Mouse (Mus musculus) heart, adult 2 months (tissue): ENCODE measurements around the gene Nr6a1. TPM values are rescaled to one million over a fixed set of nuclear protein-coding genes. Genes with fewer than 3 reads are reported as not detected.

Experiments
- DNase-seq, 2 experiments: peaks; one replicate each; pipeline ENCODE4 v3.0.0; 2021
- H3K27ac ChIP-seq: fragments of 200-600 bp; 2 replicates; pipeline ENCODE4 v1.8.1; 2022
- H3K27me3 ChIP-seq: fragments of 200-500 bp; 2 replicates; pipeline ENCODE4 v1.6.1; 2012; ENCODE audit warnings: mild to moderate bottlenecking, low read length, inconsistent platforms, mixed read lengths; ENCODE audit not compliant: control insufficient read depth, insufficient read depth
- H3K36me3 ChIP-seq: fragments of 200-500 bp; 2 replicates; pipeline ENCODE4 v1.6.1; 2012; ENCODE audit warnings: low read length, inconsistent platforms; ENCODE audit not compliant: control insufficient read depth, insufficient read depth
- H3K4me1 ChIP-seq: fragments of 200-500 bp; 2 replicates; pipeline ENCODE4 v1.6.1; 2011; ENCODE audit warnings: low read length; ENCODE audit not compliant: control insufficient read depth, insufficient read depth
- H3K4me3 ChIP-seq: fragments of 200-600 bp; 2 replicates; pipeline ENCODE4 v1.8.1; 2022
- H3K79me2 ChIP-seq: fragments of 200-500 bp; replicated peaks from 2 replicates; pipeline ENCODE4 v1.6.1; 2012; ENCODE audit warnings: mild to moderate bottlenecking, inconsistent platforms, low read length, moderate library complexity, mixed read lengths; ENCODE audit not compliant: control insufficient read depth, insufficient read depth
- H3K9ac ChIP-seq: fragments of 200-500 bp; 2 replicates; pipeline ENCODE4 v1.6.1; 2012; ENCODE audit warnings: low read depth, mild to moderate bottlenecking, control low read depth, inconsistent platforms, low read length, mixed read lengths
- CTCF ChIP-seq: fragments of 200-600 bp; IDR thresholded peaks from 2 replicates; pipeline ENCODE4 v1.8.1; 2022; ENCODE audit warnings: antibody characterized with exemption, mild to moderate bottlenecking, moderate library complexity
- EP300 ChIP-seq: fragments of 200-500 bp; IDR thresholded peaks from 2 replicates; pipeline ENCODE4 v1.6.1; 2011; ENCODE audit warnings: low read depth, low read length, control low read depth; ENCODE audit not compliant: insufficient read depth
- POLR2A ChIP-seq: fragments of 200-500 bp; IDR thresholded peaks from 2 replicates; pipeline ENCODE4 v1.6.1; 2011; ENCODE audit warnings: mild to moderate bottlenecking, low read depth, low read length, control low read depth; ENCODE audit not compliant: insufficient read depth
- WGBS: fragments of 180-500 bp; shearing (Covaris S2); methylation state at CpG from one replicate; pipeline ENCODE4 v1.1.7; 2018; 5-methylcytosine and 5-hydroxymethylcytosine counted together
- intact Hi-C: fragments of 180-260 bp; cut with DNase I; formaldehyde crosslinking; loops from one replicate; pipeline ENCODE4 v1.15.1; 2025
- microRNA-seq, 2 experiments: library from miRNA; unstranded; fragments of <30 nt; microRNA quantifications; one replicate each; pipeline ENCODE4 v1.2.0; 2021
- polyA plus RNA-seq: library from polyadenylated mRNA; depleted of rRNA; stranded (reverse); fragments of >200 nt; gene quantifications from 2 replicates; pipeline ENCODE4 v1.2.3, GENCODE M21; 2012; rRNA removed
- total RNA-seq, 2 experiments: library from RNA; stranded (reverse); gene quantifications; 2 replicates each; pipeline ENCODE4 v1.2.3; 2021

Gene Nr6a1
- total and polyA plus RNA-seq, 3 experiments: 1.2 to 1.4 (median 1.3) TPM

DNA sequence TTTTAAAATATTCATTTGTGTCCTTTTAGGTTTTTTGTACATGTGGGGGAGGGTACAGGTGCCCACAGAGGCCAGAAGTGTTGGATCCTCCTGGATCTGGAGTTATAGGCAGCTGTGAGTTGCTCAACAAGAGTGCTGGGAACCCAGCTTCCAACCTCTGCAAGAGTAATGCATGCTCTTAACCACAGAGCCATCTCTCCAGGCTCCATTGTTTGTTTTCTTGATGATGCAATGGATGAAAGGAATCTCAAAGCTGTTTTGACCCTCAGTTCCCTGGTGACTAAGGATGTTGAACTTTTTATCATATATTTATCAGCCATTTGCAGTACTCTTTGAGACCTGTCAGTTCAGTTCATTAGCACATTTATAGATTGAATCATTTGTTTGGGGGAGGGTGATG is 248.5 kb downstream of the Nr6a1 start:
- DNase-seq: no peak
- intact Hi-C loops: no loop called here
- TF ChIP-seq EP300 (no peak), CTCF (no peak), POLR2A (no peak)

DNA sequence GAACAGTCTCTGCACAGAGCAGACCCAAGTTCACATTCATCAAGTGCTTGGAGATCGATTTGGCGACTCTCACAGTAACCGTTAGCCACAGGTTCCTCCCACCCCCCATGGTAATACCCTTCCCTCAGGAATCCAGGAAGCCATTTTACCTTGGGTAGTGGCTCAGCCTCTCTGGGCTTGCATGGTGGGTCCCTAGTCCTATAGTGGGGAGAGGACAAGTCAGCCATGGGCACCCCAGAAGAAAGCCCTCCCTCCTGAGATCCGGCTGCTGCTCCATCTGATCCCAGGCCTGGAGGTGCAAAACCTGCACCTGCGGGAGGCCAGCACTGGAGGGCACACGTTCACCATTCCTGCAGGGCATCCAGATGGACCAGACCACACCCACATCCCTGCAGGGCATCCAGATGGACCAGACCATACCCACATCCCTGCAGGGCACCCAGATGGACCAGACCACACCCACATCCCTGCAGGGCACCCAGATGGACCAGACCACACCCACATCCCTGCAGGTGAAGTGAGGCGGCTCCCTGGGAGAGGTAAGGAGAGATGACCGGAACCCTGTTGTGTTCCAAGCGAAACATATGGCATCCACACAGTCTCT is 252.0 kb downstream of the Nr6a1 start:
- Histone ChIP-seq H3K9ac (no peak overlapping the region), H3K4me3 (no peak overlapping the region), H3K27me3 (no peaks in the 10 kb centered on the region), H3K36me3 (no peaks in the 10 kb centered on the region), H3K79me2 (no peaks in the 10 kb centered on the region), H3K27ac (no peak overlapping the region), H3K4me1 (no peaks in the 10 kb centered on the region)
- 62% methylated on average over 9 of the region's 9 CpGs for WGBS
- TF ChIP-seq CTCF: peak; percentile 35
- TF ChIP-seq POLR2A: no peak
- intact Hi-C loops: no loop called here
- DNase-seq: no peak

More for the DNA sequence above, 248.5 kb downstream of the Nr6a1 start:
- Histone ChIP-seq H3K27me3 (no peaks in the 10 kb centered on the region), H3K9ac (no peak overlapping the region), H3K79me2 (no peaks in the 10 kb centered on the region), H3K27ac (no peak overlapping the region), H3K4me3 (no peak overlapping the region), H3K36me3 (no peaks in the 10 kb centered on the region), H3K4me1 (no peaks in the 10 kb centered on the region)

Small RNAs within 50 kb of the gene (microRNA-seq; reads per million reads assigned to microRNA genes)
- gene Mir181a-2: 44.4 to 87.5 reads per million in 2 experiments
- gene Mir181b-2: 623 to 1,366 reads per million in 2 experiments

Other genes with a start within 250 kb of the Nr6a1 start
- not detected for gene Nr5a1, start 213.1 kb downstream of the Nr6a1 start, total RNA-seq
- gene Nr5a1, start 213.1 kb downstream of the Nr6a1 start, polyA plus RNA-seq: 0.06 and 0.16 TPM in 2 replicates
- 1 to 10 TPM; 3.0 to 3.8 TPM for gene Olfml2a, start 4.3 kb upstream of the Nr6a1 start, total RNA-seq
- 2.9 and 6.6 TPM in 2 replicates for gene Olfml2a, start 4.3 kb upstream of the Nr6a1 start, polyA plus RNA-seq
- gene Wdr38, start 69.8 kb upstream of the Nr6a1 start, total RNA-seq: under 1 TPM in 1 of 2 experiments, not detected in 1; 0.20 TPM
- gene Wdr38, start 69.8 kb upstream of the Nr6a1 start, polyA plus RNA-seq: 0.47 and 0.59 TPM in 2 replicates
- gene Arpc5l, start 77.7 kb upstream of the Nr6a1 start, total RNA-seq: 100 to 1,000 TPM in 1 of 2 experiments, 10 to 100 TPM in 1; 85.1 to 102 TPM
- gene Arpc5l, start 77.7 kb upstream of the Nr6a1 start, polyA plus RNA-seq: 38.8 and 51.5 TPM in 2 replicates
- 100 to 1,000 TPM; 307 to 341 TPM for gene Rpl35, start 77.9 kb upstream of the Nr6a1 start, total RNA-seq
- 90.7 and 108 TPM in 2 replicates for gene Rpl35, start 77.9 kb upstream of the Nr6a1 start, polyA plus RNA-seq
- gene Golga1, start 137.9 kb upstream of the Nr6a1 start, total RNA-seq: 10 to 100 TPM; 13.4 to 14.0 TPM
- 7.6 and 18.3 TPM in 2 replicates for gene Golga1, start 137.9 kb upstream of the Nr6a1 start, polyA plus RNA-seq